Mouse (Mus musculus): ENCODE measurements around the gene Cul4a.

Gene Cul4a

DNA sequence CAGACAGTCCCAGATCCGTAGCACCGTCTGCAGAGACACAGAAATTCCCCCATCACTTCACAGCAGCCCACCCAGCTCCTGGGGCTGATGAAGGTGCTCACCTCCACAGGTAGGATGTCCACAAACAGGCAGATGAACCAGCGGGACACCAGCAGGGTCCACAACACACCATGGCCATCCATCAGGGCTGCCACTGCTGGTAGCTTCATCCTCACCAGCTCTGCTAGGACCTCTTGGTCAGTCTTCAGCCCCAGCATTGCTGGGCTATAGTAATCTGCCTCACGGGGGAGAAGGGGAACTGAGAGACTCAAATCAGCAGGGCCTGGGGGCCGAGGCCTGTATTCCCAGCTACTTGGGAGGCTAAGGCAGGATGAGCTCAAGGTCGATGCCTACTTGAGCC is 74.1 kb downstream of the Cul4a start:
- DNase-seq (ENCODE audit: low spot score in 2 of 2): no peak

DNA sequence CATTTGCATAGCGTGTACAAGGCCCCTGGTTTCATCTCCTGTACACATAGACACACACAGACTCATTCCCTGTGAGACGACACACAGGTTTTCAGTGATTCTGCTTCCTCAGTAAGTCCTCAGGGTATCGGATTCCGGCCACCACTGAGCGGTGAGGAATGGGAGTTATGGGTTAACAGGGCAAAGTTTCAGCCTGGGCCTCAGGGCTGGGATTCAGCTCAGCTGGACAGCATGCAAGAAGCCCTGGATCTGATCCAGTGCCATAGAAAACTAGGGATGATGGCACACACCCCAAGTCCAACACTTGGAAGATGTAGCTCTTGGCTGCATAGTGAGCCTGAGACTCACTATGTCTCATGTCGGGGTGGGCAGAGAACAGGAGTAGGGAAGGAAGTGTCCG is 74.5 kb downstream of the Cul4a start:
- no peak for DNase-seq (ENCODE audit: low spot score in 2 of 2)

DNA sequence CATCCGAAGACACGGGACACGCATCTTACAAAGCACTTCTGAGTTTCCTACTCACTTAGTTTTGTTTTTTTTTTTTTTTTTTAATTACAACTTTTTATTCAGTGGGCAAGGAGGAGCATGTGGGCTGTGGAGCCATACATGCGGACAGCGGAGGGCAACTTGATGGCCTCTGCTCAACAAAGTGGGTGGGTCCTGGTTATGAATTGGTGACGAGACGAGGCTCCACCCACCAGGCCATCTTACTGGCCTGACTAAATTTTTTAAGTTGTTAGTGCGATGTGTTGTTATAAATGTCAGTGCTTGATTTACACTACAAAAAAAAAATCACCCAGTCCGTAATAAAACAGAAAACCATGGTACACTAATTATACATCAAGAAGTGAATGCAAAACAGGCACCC is 75.0 kb downstream of the Cul4a start:
- no peak for DNase-seq (ENCODE audit: low spot score in 2 of 2)

GRCm38 (mm10) chr8:13180911-13181690 is 75.7 kb downstream of the Cul4a start:
- DNase-seq (ENCODE audit: low spot score in 2 of 2): no peak

- DNase-seq (ENCODE audit: low spot score in 2 of 2): no peak
These were observed 76.2 kb downstream of the Cul4a start for GRCm38 (mm10) chr8:13181691-13181976.

DNA sequence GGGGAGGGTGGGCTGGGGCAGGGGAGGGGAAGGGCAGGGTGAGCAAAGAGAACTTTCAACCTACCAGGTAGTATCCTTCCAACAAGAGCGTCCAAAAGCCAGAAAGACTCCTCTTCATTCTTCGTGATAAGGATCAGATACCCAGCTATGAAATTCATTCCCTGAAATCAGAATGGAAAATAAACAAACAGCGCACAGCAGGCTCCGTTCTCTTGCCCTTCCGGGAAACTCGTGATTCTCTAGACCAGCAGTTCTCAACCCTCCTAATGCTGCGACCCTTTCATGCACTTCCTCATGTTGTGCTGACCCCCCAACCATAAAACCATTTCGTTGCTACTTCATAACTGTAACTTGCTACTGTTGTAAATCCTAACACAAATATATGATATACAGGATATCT is 81.4 kb downstream of the Cul4a start:
- no peak for DNase-seq (ENCODE audit: low spot score in 2 of 2)

- DNase-seq (ENCODE audit: low spot score in 2 of 2): no peak
These were observed 81.8 kb downstream of the Cul4a start for GRCm38 (mm10) chr8:13187229-13187628.

DNA sequence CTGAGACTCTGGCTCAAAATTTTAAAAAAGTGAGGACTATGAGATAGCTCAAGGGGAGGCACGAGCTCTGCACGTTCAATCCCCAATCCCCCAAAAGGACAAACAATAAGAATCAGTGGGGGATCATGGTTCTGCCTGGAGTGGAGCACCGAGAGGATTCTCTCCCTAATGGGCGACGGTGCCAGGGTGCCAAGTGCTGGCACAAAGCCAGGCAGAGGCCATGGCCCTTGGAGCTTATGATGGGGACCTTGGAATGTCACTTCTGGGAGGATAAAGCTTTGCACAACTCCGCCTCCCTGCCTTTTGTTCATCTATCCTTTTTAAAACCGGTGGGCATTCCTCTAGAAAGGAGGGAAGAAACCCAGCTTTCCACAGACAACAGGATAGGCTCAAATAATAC is 82.2 kb downstream of the Cul4a start:
- no peak for DNase-seq (ENCODE audit: low spot score in 2 of 2)

GRCm38 (mm10) chr8:13188052-13188555 is 82.7 kb downstream of the Cul4a start:
- no peak for DNase-seq (ENCODE audit: low spot score in 2 of 2)

DNA sequence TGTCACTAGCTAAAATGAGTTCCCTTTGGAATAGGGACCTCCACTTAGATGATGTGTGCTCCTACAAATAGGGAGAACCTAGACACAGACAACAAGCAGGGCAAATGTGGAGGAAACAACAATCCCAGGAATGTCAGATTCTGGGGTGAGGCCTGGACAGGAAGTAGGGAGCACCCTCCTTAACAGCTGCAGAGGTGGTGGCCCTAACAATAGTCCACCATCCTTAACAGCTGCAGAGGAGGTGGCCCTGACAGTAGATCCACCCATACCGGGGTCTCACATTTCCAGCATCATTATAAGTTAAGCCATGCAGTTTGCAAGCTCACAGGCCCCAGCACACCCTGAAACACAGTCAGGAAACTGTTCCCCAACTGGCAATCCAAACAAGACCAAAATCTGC is 83.4 kb downstream of the Cul4a start:
- DNase-seq (ENCODE audit: low spot score in 2 of 2): no peak

- no peak for DNase-seq (ENCODE audit: low spot score in 2 of 2)
These were observed 84.8 kb downstream of the Cul4a start for GRCm38 (mm10) chr8:13190235-13190634.

DNA sequence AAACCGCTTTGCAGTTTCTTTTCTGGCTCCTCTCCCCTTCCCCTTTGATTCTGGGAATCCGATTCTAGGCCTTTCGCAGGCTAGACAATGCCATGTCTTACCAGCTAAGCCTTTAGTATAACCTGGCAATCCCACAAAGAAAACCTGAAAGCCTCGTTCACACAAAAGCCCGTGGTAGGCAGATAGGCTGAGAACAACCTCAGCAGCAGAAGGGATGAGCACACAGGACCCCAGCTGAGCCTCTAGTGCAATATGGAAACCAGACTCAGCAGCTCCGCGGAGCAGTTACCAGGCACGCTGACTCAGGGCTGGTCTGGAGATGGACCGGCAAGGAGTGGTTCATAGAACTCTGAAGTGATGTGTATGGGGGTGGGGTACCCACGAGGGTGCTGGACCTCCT is 89.4 kb downstream of the Cul4a start:
- DNase-seq (ENCODE audit: low spot score in 2 of 2): no peak

DNA sequence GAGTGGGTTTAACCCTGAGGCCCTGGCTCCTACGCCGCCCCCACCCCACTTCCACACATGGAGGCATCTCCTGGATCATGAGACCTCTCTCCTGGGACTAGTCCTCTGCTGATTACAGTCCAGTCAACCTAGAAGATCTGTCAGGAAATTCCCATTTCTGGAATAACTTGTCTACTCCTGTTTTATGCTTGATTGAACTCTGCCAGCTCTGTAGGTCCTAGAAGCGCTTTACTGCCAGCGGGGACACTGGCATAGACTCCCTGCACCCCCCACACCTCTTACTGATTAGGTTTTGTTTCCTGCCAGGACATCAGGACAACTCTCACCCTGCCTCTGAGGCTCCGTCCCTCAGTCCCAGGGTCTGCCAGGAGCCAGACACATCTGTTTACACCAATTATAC is 92.1 kb downstream of the Cul4a start:
- DNase-seq (ENCODE audit: low spot score in 2 of 2): no peak

Data from spleen, postnatal 10 days (tissue).